Mouse (Mus musculus): ENCODE measurements around the gene Plekhd1. TPM values are rescaled to one million over a fixed set of nuclear protein-coding genes. Genes with fewer than 3 reads are reported as not detected.

The Plekhd1 gene
- total RNA-seq, 1 experiment from 2014 or later: not detected

Other genes with a start within 250 kb of the Plekhd1 start
- 21.8 and 37.0 TPM in 2 replicates for gene Exd2, start 229.5 kb upstream of the Plekhd1 start, total RNA-seq (2017)
- not detected in 2 replicates for gene Galnt16, start 174.3 kb upstream of the Plekhd1 start, total RNA-seq (2017)
- 10.3 and 12.6 TPM in 2 replicates for gene Slc39a9, start 48.7 kb upstream of the Plekhd1 start, total RNA-seq (2017)
- 80.4 and 95.2 TPM in 2 replicates for gene Erh, start 48.2 kb upstream of the Plekhd1 start, total RNA-seq (2017)
- gene Ccdc177, start 68.1 kb downstream of the Plekhd1 start, total RNA-seq (2017): 0.06 TPM in 1 of 2 replicates, not detected in the other
- 27.5 and 31.9 TPM in 2 replicates for gene Susd6, start 97.9 kb downstream of the Plekhd1 start, total RNA-seq (2017)